Mouse (Mus musculus) neural tube, postnatal 0 days (tissue): ENCODE data around the gene Olfr474. TPM values are rescaled to one million over a fixed set of nuclear protein-coding genes. Genes with fewer than 3 reads are reported as not detected.

Experiments used
- polyA plus RNA-seq: library from polyadenylated mRNA; unstranded; fragments of >200 nt; fragmentation: Nextera tagmentation; extraction: Ambion mirVana; gene quantifications from 2 replicates; pipeline ENCODE4 v1.2.1, GENCODE M21; 2015

Olfr474 gene
- not detected in 2 replicates for polyA plus RNA-seq

DNA sequence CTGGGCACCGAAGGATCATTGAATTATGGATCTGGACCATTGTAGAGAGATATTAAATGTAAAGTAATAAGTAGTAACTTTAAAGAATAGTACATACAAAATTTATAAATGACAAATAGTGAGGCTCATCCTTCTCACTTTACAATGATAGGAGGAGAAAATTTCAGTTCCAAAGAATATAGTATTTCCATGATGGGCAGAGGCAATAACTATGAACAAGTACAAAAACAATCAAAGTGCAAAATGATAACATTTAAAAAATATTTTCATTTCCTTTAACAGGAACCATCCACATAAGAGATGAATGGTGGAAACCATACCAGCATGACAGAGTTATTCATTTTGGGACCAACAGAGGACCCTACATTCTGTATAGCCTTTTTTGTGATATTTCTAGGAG lies at the start of gene Olfr474:
Gene Olfr474, plus strand, starts transcription at position 301 of the 400 bp plus-strand sequence.

DNA sequence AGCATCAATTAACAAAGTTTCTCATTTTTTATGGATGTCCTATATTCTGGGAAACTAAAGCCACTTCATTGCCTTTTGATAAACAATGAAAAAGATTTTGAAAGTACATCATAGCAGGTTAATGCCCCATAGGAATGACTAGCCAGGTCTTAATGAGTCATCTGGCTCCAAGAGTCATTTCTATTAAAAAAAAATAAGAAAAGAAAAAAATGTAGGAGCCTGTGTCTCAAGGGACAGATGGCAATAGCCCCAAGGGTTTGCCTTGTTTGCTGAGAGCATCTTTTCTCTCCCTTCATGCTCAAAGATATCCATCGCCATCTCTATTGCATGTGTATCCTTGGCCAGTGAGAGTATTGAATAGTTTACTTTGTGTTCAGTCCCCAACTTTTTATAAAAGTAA lies 24.3 kb upstream of the Olfr474 start, which contains the start of gene Olfr473:
Gene Olfr473, plus strand, starts transcription at position 301 of the 400 bp plus-strand sequence.

DNA sequence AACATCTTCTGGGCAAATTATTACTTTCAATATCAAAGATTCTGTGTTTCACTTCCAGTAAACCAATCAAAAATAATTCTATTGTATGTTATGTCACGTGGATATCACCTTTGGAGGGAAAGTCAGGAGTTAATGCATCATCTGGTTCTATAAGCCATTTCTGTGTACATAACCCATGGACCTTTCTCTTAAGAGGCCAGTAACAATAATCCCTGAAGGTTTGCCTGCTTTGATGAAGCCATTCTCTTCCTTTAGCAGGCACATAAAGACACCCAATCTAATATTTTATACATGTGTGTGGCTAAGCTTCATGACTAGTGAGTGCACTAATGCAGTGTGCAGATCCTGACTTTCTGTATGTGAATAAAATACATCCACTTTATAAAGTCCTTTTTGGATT lies 10.1 kb downstream of the Olfr474 start, which contains the start of gene Olfr476:
Gene Olfr476, plus strand, starts transcription at position 301 of the 400 bp plus-strand sequence.

DNA sequence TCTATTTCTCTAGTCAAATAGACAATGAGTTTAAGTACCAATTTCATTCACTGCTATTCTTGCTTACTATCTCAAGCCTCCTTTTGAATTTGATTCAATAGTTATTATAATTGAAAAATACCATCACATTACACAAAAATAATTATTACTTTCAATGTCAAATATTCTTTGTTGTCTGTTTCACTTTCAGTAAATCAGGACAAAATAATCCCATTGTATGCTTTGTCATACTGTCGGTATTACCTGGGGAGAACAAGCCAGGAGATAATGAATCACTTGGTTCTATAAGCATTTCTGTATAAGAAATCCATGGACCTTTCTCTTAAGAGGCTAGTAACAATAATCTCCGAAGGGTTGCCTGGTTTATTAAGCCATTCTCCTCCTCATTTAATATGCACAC lies 31.9 kb downstream of the Olfr474 start, which contains the start of gene Olfr477:
Gene Olfr477, plus strand, starts transcription at position 301 of the 400 bp plus-strand sequence.

Other genes with a start within 250 kb of the Olfr474 start
- gene Cyb5r2, start 196.6 kb upstream of the Olfr474 start, polyA plus RNA-seq, result 0.22 and 0.46 TPM in 2 replicates
- gene Ovch2, start 153.4 kb upstream of the Olfr474 start, polyA plus RNA-seq, result not detected in 2 replicates
- gene Olfr467, start 142.4 kb upstream of the Olfr474 start, polyA plus RNA-seq, result not detected in 2 replicates
- not detected in 2 replicates for gene Olfr469, start 129.1 kb upstream of the Olfr474 start, polyA plus RNA-seq
- not detected in 2 replicates for gene Olfr470, start 107.2 kb upstream of the Olfr474 start, polyA plus RNA-seq
- not detected in 2 replicates for gene Olfr472, start 56.7 kb upstream of the Olfr474 start, polyA plus RNA-seq
- gene Olfr473, start 24.2 kb upstream of the Olfr474 start, polyA plus RNA-seq, result not detected in 2 replicates
- not detected in 2 replicates for gene Olfr476, start 10.2 kb downstream of the Olfr474 start, polyA plus RNA-seq
- gene Olfr477, start 32.0 kb downstream of the Olfr474 start, polyA plus RNA-seq, result not detected in 2 replicates
- not detected in 2 replicates for gene Olfr478, start 79.3 kb downstream of the Olfr474 start, polyA plus RNA-seq
- gene Olfr479, start 96.0 kb downstream of the Olfr474 start, polyA plus RNA-seq, result not detected in 2 replicates
- not detected in 2 replicates for gene Olfr480, start 112.7 kb downstream of the Olfr474 start, polyA plus RNA-seq
- gene Olfr481, start 125.2 kb downstream of the Olfr474 start, polyA plus RNA-seq, result not detected in 2 replicates
- gene Olfr482, start 142.9 kb downstream of the Olfr474 start, polyA plus RNA-seq, result 0.06 and 0.10 TPM in 2 replicates
- not detected in 2 replicates for gene Olfr483, start 146.2 kb downstream of the Olfr474 start, polyA plus RNA-seq
- not detected in 2 replicates for gene Olfr484, start 172.8 kb downstream of the Olfr474 start, polyA plus RNA-seq
- not detected in 2 replicates for gene Olfr485, start 205.2 kb downstream of the Olfr474 start, polyA plus RNA-seq
- gene Olfr486, start 218.1 kb downstream of the Olfr474 start, polyA plus RNA-seq, result not detected in 2 replicates